In genomic region chr19:47891562-47892312, GRCm38 (mm10) we compare ENCODE assay signal across 11 mouse cellular contexts. TPM values are rescaled to one million over a fixed set of nuclear protein-coding genes. Genes with fewer than 3 reads are reported as not detected.
DNase-seq lines count a peak whose midpoint lies in the region; ATAC-seq lines count a peak whose summit lies in the region.
"Had no signal": no experiment of that assay in that cellular context is flagged by ENCODE, and none has a peak within 500 bp of the region (broad histone marks: within the 10 kb centered on the region; RNA-seq: fewer than 3 reads in every experiment).

No protein-coding gene starts in this region.

- ATAC-seq in midbrain, embryonic 11.5 days (ENCODE audit: low FRiP score) = no peak
- ATAC-seq in midbrain, embryonic 16.5 days = no peak
- no peak for ATAC-seq in cerebellum, adult (ENCODE audit: insufficient number of reproducible peaks, low FRiP score, low TSS enrichment)

- H3K36me3 ChIP-seq in midbrain, embryonic 11.5 days (ENCODE audit: control insufficient read depth, insufficient read depth, low read length) = no peaks in the 10 kb centered on the region
- H3K36me3 ChIP-seq in midbrain, embryonic 16.5 days (ENCODE audit: control insufficient read depth, insufficient read depth, low read length) = no peaks in the 10 kb centered on the region

- intact Hi-C loops in heart, postnatal 25 days (cut with DNase I) = loop anchor here (2.0 kb wide), 1 partner anchor 17 kb away; no protein-coding TSS in a partner anchor

- DNase-seq in midbrain, embryonic 11.5 days (ENCODE audit: low spot score, missing footprints) = peak; percentile 67
- peak; percentile 61 for DNase-seq in heart, postnatal 25 days (ENCODE audit: low spot score)
- peak; percentile 48 to 75 for DNase-seq in kidney, postnatal 25 days
- no peak for DNase-seq in cerebellum, postnatal 36 days
- DNase-seq in thymus, postnatal 4 days = no peak
- DNase-seq in cerebellum, postnatal 4 days (ENCODE audit: low spot score in 2 of 2) = no peak
- DNase-seq: gastrocnemius, postnatal 10 days; layer of hippocampus, postnatal 36 days had no signal

- H3K4me1 ChIP-seq in midbrain, embryonic 11.5 days (ENCODE audit: control insufficient read depth, insufficient read depth, low read length) = no peaks in the 10 kb centered on the region
- H3K4me1 ChIP-seq in midbrain, embryonic 16.5 days (ENCODE audit: control insufficient read depth, insufficient read depth, low read length) = no peaks in the 10 kb centered on the region
- H3K4me1 ChIP-seq: midbrain, embryonic 10.5 days had no signal

- 86% methylated on average over 11 of the region's 11 CpGs for WGBS in midbrain, embryonic 11.5 days
- WGBS in midbrain, embryonic 16.5 days = 84% methylated on average over 11 of the region's 11 CpGs

- H3K9ac ChIP-seq in midbrain, embryonic 11.5 days (ENCODE audit: low read length) = no peak overlapping the region
- H3K9ac ChIP-seq in midbrain, embryonic 16.5 days (ENCODE audit: low read depth, low read length) = no peak overlapping the region

- H3K27ac ChIP-seq in midbrain, embryonic 11.5 days (ENCODE audit: low read depth, low read length) = no peak overlapping the region
- H3K27ac ChIP-seq in midbrain, embryonic 16.5 days (ENCODE audit: low read length) = no peak overlapping the region
- H3K27ac ChIP-seq: midbrain, embryonic 10.5 days had no signal

- no peaks in the 10 kb centered on the region for H3K27me3 ChIP-seq in midbrain, embryonic 11.5 days (ENCODE audit: control insufficient read depth, insufficient read depth, low read length)
- H3K27me3 ChIP-seq in midbrain, embryonic 16.5 days (ENCODE audit: control insufficient read depth, insufficient read depth, low read depth, low read length) = no peaks in the 10 kb centered on the region

- no peak overlapping the region for H3K4me2 ChIP-seq in midbrain, embryonic 11.5 days
- H3K4me2 ChIP-seq in midbrain, embryonic 16.5 days (ENCODE audit: low read length) = no peak overlapping the region

- no peaks in the 10 kb centered on the region for H3K9me3 ChIP-seq in midbrain, embryonic 11.5 days (ENCODE audit: control insufficient read depth, low read length)
- H3K9me3 ChIP-seq in midbrain, embryonic 16.5 days (replicated peaks; ENCODE audit: control insufficient read depth, low read length, poor library complexity, severe bottlenecking) = no peaks in the 10 kb centered on the region
- H3K9me3 ChIP-seq: midbrain, embryonic 10.5 days had no signal

- no peak overlapping the region for H3K4me3 ChIP-seq in midbrain, embryonic 11.5 days (ENCODE audit: low read depth, low read length)
- no peak overlapping the region for H3K4me3 ChIP-seq in midbrain, embryonic 16.5 days (ENCODE audit: low read depth, low read length)
- H3K4me3 ChIP-seq: midbrain, embryonic 10.5 days had no signal

RNA-seq across cellular contexts. Expression of gene Gsto2, which starts 26.4 kb away (rescaled TPM):
- polyA plus RNA-seq in midbrain, embryonic 11.5 days (2014; fragmentation: Nextera tagmentation; extraction: Ambion mirVana) = 1.4 and 1.8 TPM in 2 replicates
- 1.0 and 1.1 TPM in 2 replicates for polyA plus RNA-seq in midbrain, embryonic 16.5 days (2015; fragmentation: Nextera tagmentation; extraction: Ambion mirVana)
- total RNA-seq in heart, postnatal 25 days (2021) = 1 to 10 TPM; 1.9 to 2.0 TPM

RNA-seq across cellular contexts. Expression of gene Cfap43, which starts 27.4 kb away (rescaled TPM):
- polyA plus RNA-seq in midbrain, embryonic 11.5 days (2014; fragmentation: Nextera tagmentation; extraction: Ambion mirVana) = 0.05 and 0.07 TPM in 2 replicates
- 1.7 and 1.9 TPM in 2 replicates for polyA plus RNA-seq in midbrain, embryonic 16.5 days (2015; fragmentation: Nextera tagmentation; extraction: Ambion mirVana)
- total RNA-seq in heart, postnatal 25 days (2021) = under 1 TPM in 1 of 2 experiments, not detected in 1; 0.25 TPM
- total RNA-seq: gastrocnemius, postnatal 10 days had no signal

RNA-seq across cellular contexts. Expression of gene Itprip, which starts 27.4 kb away (rescaled TPM):
- 11.8 and 13.2 TPM in 2 replicates for polyA plus RNA-seq in midbrain, embryonic 11.5 days (2014; fragmentation: Nextera tagmentation; extraction: Ambion mirVana)
- 3.5 and 4.3 TPM in 2 replicates for polyA plus RNA-seq in midbrain, embryonic 16.5 days (2015; fragmentation: Nextera tagmentation; extraction: Ambion mirVana)
- 1 to 10 TPM; 9.0 to 9.9 TPM for total RNA-seq in heart, postnatal 25 days (2021)

RNA-seq across cellular contexts. Expression of gene Gsto1, which starts 37.0 kb away (rescaled TPM):
- 78.9 and 81.1 TPM in 2 replicates for polyA plus RNA-seq in midbrain, embryonic 11.5 days (2014; fragmentation: Nextera tagmentation; extraction: Ambion mirVana)
- 150 and 155 TPM in 2 replicates for polyA plus RNA-seq in midbrain, embryonic 16.5 days (2015; fragmentation: Nextera tagmentation; extraction: Ambion mirVana)
- 100 to 1,000 TPM; 165 to 166 TPM for total RNA-seq in heart, postnatal 25 days (2021)

RNA-seq across cellular contexts. Expression of gene Cfap58, which starts 45.7 kb away (rescaled TPM):
- 0.14 and 0.20 TPM in 2 replicates for polyA plus RNA-seq in midbrain, embryonic 11.5 days (2014; fragmentation: Nextera tagmentation; extraction: Ambion mirVana)
- 0.57 and 0.90 TPM in 2 replicates for polyA plus RNA-seq in midbrain, embryonic 16.5 days (2015; fragmentation: Nextera tagmentation; extraction: Ambion mirVana)
- total RNA-seq in heart, postnatal 25 days (2021) = 1 to 10 TPM; 2.6 to 3.3 TPM
- total RNA-seq: gastrocnemius, postnatal 10 days had no signal

Comparison
In these comparisons a context has a peak if more than half of its experiments do, and no peak if none do; other contexts are left out.
1. DNase-seq: peak in midbrain, embryonic 11.5 days (single experiment), heart, postnatal 25 days (single experiment) and kidney, postnatal 25 days (2 of 2); none in cerebellum, postnatal 36 days (0 of 2), thymus, postnatal 4 days (single experiment) and cerebellum, postnatal 4 days (0 of 2).